In genomic region chr6:85452816-85453215, GRCm38 (mm10) we compare ENCODE assay signal across 9 mouse cellular contexts. TPM values are rescaled to one million over a fixed set of nuclear protein-coding genes. Genes with fewer than 3 reads are reported as not detected.
A peak's percentile ranks its signal among the peaks of the same experiment; 100 is the strongest.
DNase-seq lines count a peak whose midpoint lies in the region; ATAC-seq and TF ChIP-seq lines count a peak whose summit lies in the region.
"Had no signal": no experiment of that assay in that cellular context is flagged by ENCODE, and none has a peak within 500 bp of the region (broad histone marks: within the 10 kb centered on the region; RNA-seq: fewer than 3 reads in every experiment).

No protein-coding gene starts in this region.

- no peak for ATAC-seq in lung, embryonic 16.5 days (ENCODE audit: low read depth)
- ATAC-seq in forebrain, embryonic 16.5 days: no peak

- TF ChIP-seq CTCF in bone marrow macrophage, adult 2 months (IDR thresholded peaks at IDR 0.05; ENCODE audit: low read depth, low read length): no peak

- no peak for TF ChIP-seq POLR2A in bone marrow macrophage, adult 2 months (IDR thresholded peaks at IDR 0.05; ENCODE audit: borderline replicate concordance, low read depth, low read length)

- 4% methylated on average over 7 of the region's 7 CpGs for WGBS in lung, embryonic 16.5 days
- 12% methylated on average over 7 of the region's 7 CpGs for WGBS in forebrain, embryonic 16.5 days
- 5% methylated on average over 7 of the region's 7 CpGs for WGBS in macrophage (ENCODE audit: missing documents)

- no peak for DNase-seq in lung, postnatal 4 days
- DNase-seq in cerebellum, adult 11 months: no peak
- no peak for DNase-seq in thymus, postnatal 25 days
- DNase-seq in frontal cortex, postnatal 25 days (ENCODE audit: low spot score in 2 of 2): no peak

- peak overlapping the region; percentile 97 for H3K9ac ChIP-seq in lung, embryonic 16.5 days (ENCODE audit: low read length)
- peak overlapping the region; percentile 88 for H3K9ac ChIP-seq in forebrain, embryonic 16.5 days (replicated peaks; ENCODE audit: low read depth, low read length)

- no peaks in the 10 kb centered on the region for H3K36me3 ChIP-seq in lung, embryonic 16.5 days (ENCODE audit: control insufficient read depth, insufficient read depth, low read length)
- H3K36me3 ChIP-seq in forebrain, embryonic 16.5 days (ENCODE audit: control insufficient read depth, insufficient read depth): no peaks in the 10 kb centered on the region
- no peaks in the 10 kb centered on the region for H3K36me3 ChIP-seq in macrophage (ENCODE audit: inconsistent target)

- peaks cover 26% of the 10 kb centered on the region for H3K4me1 ChIP-seq in lung, embryonic 16.5 days (replicated peaks; ENCODE audit: control insufficient read depth, insufficient read depth, low read length)
- peaks cover 30% of the 10 kb centered on the region for H3K4me1 ChIP-seq in bone marrow macrophage, adult 2 months (ENCODE audit: control insufficient read depth, insufficient read depth, low read length)
- H3K4me1 ChIP-seq in forebrain, embryonic 16.5 days (replicated peaks; ENCODE audit: control insufficient read depth, insufficient read depth, low read length): peaks cover 40% of the 10 kb centered on the region

- H3K9me3 ChIP-seq in lung, embryonic 16.5 days (ENCODE audit: control insufficient read depth, low read length): no peaks in the 10 kb centered on the region
- no peaks in the 10 kb centered on the region for H3K9me3 ChIP-seq in forebrain, embryonic 16.5 days (ENCODE audit: control insufficient read depth, low read length)

- peak overlapping the region; percentile 93 for H3K4me3 ChIP-seq in lung, embryonic 16.5 days (ENCODE audit: low read length)
- H3K4me3 ChIP-seq in bone marrow macrophage, adult 2 months (ENCODE audit: insufficient read depth, low read length): peak overlapping the region; percentile 99
- peak overlapping the region; percentile 88 for H3K4me3 ChIP-seq in forebrain, embryonic 16.5 days (replicated peaks; ENCODE audit: low read length)
- H3K4me3 ChIP-seq in macrophage (ENCODE audit: inconsistent target): peak overlapping the region; percentile 93

- H3K4me2 ChIP-seq in lung, embryonic 16.5 days (ENCODE audit: low read depth, low read length): peak overlapping the region; percentile 83
- peak overlapping the region; percentile 94 for H3K4me2 ChIP-seq in forebrain, embryonic 16.5 days (ENCODE audit: low read length)

- H3K27ac ChIP-seq in lung, embryonic 16.5 days (ENCODE audit: low read length): peak overlapping the region; percentile 33; the same call in 1 of the 2 replicates
- H3K27ac ChIP-seq in bone marrow macrophage, adult 2 months (ENCODE audit: insufficient read depth, low read depth, low read length): peak overlapping the region; percentile 68
- peak overlapping the region; percentile 92; the same call in 1 of the 2 replicates for H3K27ac ChIP-seq in forebrain, embryonic 16.5 days (ENCODE audit: low read length)
- H3K27ac ChIP-seq in macrophage: peak overlapping the region; percentile 88

- no peaks in the 10 kb centered on the region for H3K27me3 ChIP-seq in lung, embryonic 16.5 days (ENCODE audit: control insufficient read depth, insufficient read depth, low read depth, low read length)
- no peaks in the 10 kb centered on the region for H3K27me3 ChIP-seq in forebrain, embryonic 16.5 days (replicated peaks; ENCODE audit: control insufficient read depth, insufficient read depth, low read length)

- peaks cover 60% of the 10 kb centered on the region for H3K79me2 ChIP-seq in macrophage (ENCODE audit: inconsistent target)

RNA-seq across cellular contexts. Expression of gene Pradc1, which starts 1.0 kb away (rescaled TPM):
- 47.4 and 48.2 TPM in 2 replicates for polyA plus RNA-seq in lung, embryonic 16.5 days (2015; fragmentation: Nextera tagmentation; extraction: Ambion mirVana)
- polyA plus RNA-seq in bone marrow macrophage, adult 2 months (2012; ENCODE audit: insufficient read depth, insufficient read length, missing spikeins): 8.0 and 9.7 TPM in 2 replicates
- 24.5 and 28.6 TPM in 2 replicates for polyA plus RNA-seq in forebrain, embryonic 16.5 days (2015; fragmentation: Nextera tagmentation; extraction: Ambion mirVana)
- 10 to 100 TPM in 5 of 26 experiments, 1 to 10 TPM in 19, not detected in 2; 1.1 to 16.3 (median 4.7) TPM for total RNA-seq in macrophage (2018; cell fraction: chromatin; rRNA removed)
- 1 to 10 TPM; 2.3 to 6.9 (median 4.7) TPM for total RNA-seq in macrophage (2018; cell fraction: cytosol; rRNA removed)
- 10 to 100 TPM in 4 of 26 experiments, 1 to 10 TPM in 21, under 1 TPM in 1; 0.85 to 20.5 (median 4.6) TPM for total RNA-seq in macrophage (2018; cell fraction: nucleus; rRNA removed)
- polyA plus RNA-seq in macrophage (2018): 3.2 to 11.8 TPM (median 7.2 TPM) in 3 replicates

RNA-seq across cellular contexts. Expression of gene Cct7, which starts 1.5 kb away (rescaled TPM):
- polyA plus RNA-seq in lung, embryonic 16.5 days (2015; fragmentation: Nextera tagmentation; extraction: Ambion mirVana): 446 and 448 TPM in 2 replicates
- polyA plus RNA-seq in bone marrow macrophage, adult 2 months (2012; ENCODE audit: insufficient read depth, insufficient read length, missing spikeins): 89.3 and 96.7 TPM in 2 replicates
- polyA plus RNA-seq in forebrain, embryonic 16.5 days (2015; fragmentation: Nextera tagmentation; extraction: Ambion mirVana): 666 and 671 TPM in 2 replicates
- total RNA-seq in macrophage (2018; cell fraction: chromatin; rRNA removed): 10 to 100 TPM; 11.9 to 59.4 (median 41.7) TPM
- total RNA-seq in macrophage (2018; cell fraction: cytosol; rRNA removed): 100 to 1,000 TPM in 6 of 26 experiments, 10 to 100 TPM in 20; 71.7 to 111 (median 91.9) TPM
- total RNA-seq in macrophage (2018; cell fraction: nucleus; rRNA removed): 100 to 1,000 TPM in 1 of 26 experiments, 10 to 100 TPM in 25; 24.6 to 106 (median 58.2) TPM
- 85.7 to 180 TPM (median 90.7 TPM) in 3 replicates for polyA plus RNA-seq in macrophage (2018)

RNA-seq across cellular contexts. Expression of gene Smyd5, which starts 21.0 kb away (rescaled TPM):
- polyA plus RNA-seq in lung, embryonic 16.5 days (2015; fragmentation: Nextera tagmentation; extraction: Ambion mirVana): 53.4 and 55.2 TPM in 2 replicates
- 7.4 and 9.1 TPM in 2 replicates for polyA plus RNA-seq in bone marrow macrophage, adult 2 months (2012; ENCODE audit: insufficient read depth, insufficient read length, missing spikeins)
- 57.9 and 69.8 TPM in 2 replicates for polyA plus RNA-seq in forebrain, embryonic 16.5 days (2015; fragmentation: Nextera tagmentation; extraction: Ambion mirVana)
- total RNA-seq in macrophage (2018; cell fraction: chromatin; rRNA removed): 10 to 100 TPM; 10.2 to 54.1 (median 31.6) TPM
- total RNA-seq in macrophage (2018; cell fraction: cytosol; rRNA removed): 10 to 100 TPM in 17 of 26 experiments, 1 to 10 TPM in 9; 7.0 to 14.7 (median 11.7) TPM
- total RNA-seq in macrophage (2018; cell fraction: nucleus; rRNA removed): 10 to 100 TPM in 22 of 26 experiments, 1 to 10 TPM in 4; 6.3 to 77.0 (median 18.5) TPM
- 9.5 to 26.7 TPM (median 17.2 TPM) in 3 replicates for polyA plus RNA-seq in macrophage (2018)

RNA-seq across cellular contexts. Expression of gene Noto, which starts 29.1 kb away (rescaled TPM):
- 0.80 and 0.94 TPM in 2 replicates for polyA plus RNA-seq in lung, embryonic 16.5 days (2015; fragmentation: Nextera tagmentation; extraction: Ambion mirVana)
- polyA plus RNA-seq in bone marrow macrophage, adult 2 months (2012; ENCODE audit: insufficient read depth, insufficient read length, missing spikeins): not detected in 2 replicates
- polyA plus RNA-seq in forebrain, embryonic 16.5 days (2015; fragmentation: Nextera tagmentation; extraction: Ambion mirVana): not detected in 2 replicates
- total RNA-seq in macrophage (2018; cell fraction: chromatin; rRNA removed): not detected
- not detected for total RNA-seq in macrophage (2018; cell fraction: cytosol; rRNA removed)
- total RNA-seq in macrophage (2018; cell fraction: nucleus; rRNA removed): not detected
- polyA plus RNA-seq in macrophage (2018): not detected in 3 replicates
- polyA plus RNA-seq: gonadal fat pad, adult 2 months had no signal

RNA-seq across cellular contexts. Expression of gene Fbxo41, which starts 50.0 kb away (rescaled TPM):
- polyA plus RNA-seq in lung, embryonic 16.5 days (2015; fragmentation: Nextera tagmentation; extraction: Ambion mirVana): 0.08 and 0.11 TPM in 2 replicates
- not detected in 2 replicates for polyA plus RNA-seq in bone marrow macrophage, adult 2 months (2012; ENCODE audit: insufficient read depth, insufficient read length, missing spikeins)
- polyA plus RNA-seq in forebrain, embryonic 16.5 days (2015; fragmentation: Nextera tagmentation; extraction: Ambion mirVana): 7.4 and 9.5 TPM in 2 replicates
- total RNA-seq in macrophage (2018; cell fraction: chromatin; rRNA removed): not detected
- total RNA-seq in macrophage (2018; cell fraction: cytosol; rRNA removed): not detected
- total RNA-seq in macrophage (2018; cell fraction: nucleus; rRNA removed): not detected
- not detected in 3 replicates for polyA plus RNA-seq in macrophage (2018)

Comparison
In these comparisons a context has a peak if more than half of its experiments do, and no peak if none do; other contexts are left out.
1. H3K27ac ChIP-seq: peak in every context shown above with its lines; median percentile 92 in forebrain, embryonic 16.5 days; 88 in macrophage; 68 in bone marrow macrophage, adult 2 months; 33 in lung, embryonic 16.5 days.